Mouse (Mus musculus): ENCODE measurements around the gene Jakmip3. TPM values are rescaled to one million over a fixed set of nuclear protein-coding genes. Genes with fewer than 3 reads are reported as not detected.

Jakmip3 gene
- total RNA-seq (2021) = 10 to 100 TPM; 49.3 to 54.3 TPM

- DNase-seq = peak; percentile 66 to 71
Observed at GRCm38 (mm10) chr7:138940612-138941461, at the start of gene Jakmip3. Jakmip3 (plus strand) TSS chr7:138940730.

DNA sequence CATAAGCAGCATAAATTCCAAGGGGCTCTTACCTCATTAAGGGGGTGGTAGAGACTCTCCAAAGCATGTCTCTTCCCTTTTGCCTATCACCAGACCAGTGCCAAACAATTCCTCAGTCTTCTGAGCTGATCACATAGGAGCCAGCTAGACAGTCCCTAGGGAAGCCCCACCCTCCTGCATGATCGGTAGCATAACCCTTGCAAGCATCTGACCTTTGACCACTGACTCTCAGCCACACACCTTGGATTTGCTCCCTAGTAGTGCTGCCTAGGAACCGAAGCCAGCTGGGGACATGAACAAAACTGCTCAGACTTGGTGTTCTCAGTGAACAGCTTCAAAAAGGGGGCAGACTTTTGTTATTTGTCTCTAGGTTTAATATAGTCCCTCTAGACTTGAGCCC, 42.4 kb upstream of the Jakmip3 start:
- no peak for DNase-seq

- DNase-seq = no peak
Observed at GRCm38 (mm10) chr7:138898743-138899142, 41.8 kb upstream of the Jakmip3 start.

DNA sequence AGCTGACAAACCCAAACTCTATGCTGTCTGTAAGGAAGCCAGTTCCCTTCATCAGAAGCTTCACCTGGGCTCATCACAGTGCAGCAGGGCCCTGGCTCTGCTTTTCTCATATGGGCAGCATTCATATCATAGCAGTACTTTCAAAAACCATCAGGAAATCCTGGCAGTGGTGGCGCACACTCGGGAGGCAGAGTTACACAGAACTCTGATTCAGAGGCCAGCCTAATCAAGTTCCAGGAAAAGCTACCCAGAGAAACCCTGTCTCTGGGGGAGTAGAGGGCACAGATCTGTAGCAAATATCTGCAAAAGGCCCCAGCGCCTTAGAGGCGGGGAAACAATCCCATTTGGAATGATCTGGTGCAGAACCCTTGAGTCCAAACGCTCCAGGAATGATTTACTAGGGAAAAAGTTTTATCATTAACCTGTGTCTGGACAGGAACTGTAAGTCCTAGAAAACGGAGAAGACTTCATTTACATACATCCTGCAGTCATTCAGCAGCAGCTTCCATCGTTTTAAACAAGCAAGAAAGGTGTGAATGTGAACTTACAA, 36.6 kb upstream of the Jakmip3 start:
- DNase-seq = no peak

DNA sequence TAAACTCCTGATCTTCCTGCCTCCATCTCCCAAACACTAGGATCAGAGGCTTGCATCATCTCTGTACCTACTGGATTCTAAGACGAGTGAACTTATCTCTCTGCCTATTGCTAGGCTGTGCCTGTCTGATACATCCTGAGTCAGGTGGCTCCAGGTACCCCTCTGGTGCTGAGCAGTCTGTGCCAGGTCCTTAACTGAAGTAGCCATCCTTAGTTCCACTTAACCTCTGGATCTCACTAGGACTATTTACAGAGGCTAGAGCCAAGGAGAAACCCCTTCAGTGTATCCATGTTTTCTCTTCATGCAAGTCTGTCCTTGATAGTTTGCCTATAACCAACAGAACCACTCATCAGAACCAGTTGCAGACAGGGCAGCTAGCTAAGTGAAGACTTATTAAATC, 34.1 kb upstream of the Jakmip3 start:
- no peak for DNase-seq

DNA sequence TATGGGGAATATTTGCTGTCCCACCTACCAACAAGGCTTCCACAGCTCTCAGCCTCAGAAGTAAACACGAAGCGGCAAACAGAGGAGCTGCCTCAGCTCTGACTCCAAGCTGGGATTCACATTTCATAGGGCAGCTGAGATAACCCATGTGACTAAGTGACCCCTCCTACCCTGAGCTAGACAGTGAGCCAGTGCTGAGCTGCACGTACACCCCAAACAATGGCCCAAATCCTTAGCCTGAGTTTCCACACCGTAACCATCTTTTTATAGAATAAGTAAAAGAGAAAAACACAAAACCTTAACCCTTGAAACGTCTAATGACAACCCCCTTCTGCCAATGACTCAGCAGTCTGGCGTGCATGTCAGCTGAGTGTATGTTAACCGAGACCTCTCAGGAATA, 33.5 kb upstream of the Jakmip3 start:
- peak in 1 of 2 experiments; percentile 33 for DNase-seq

GRCm38 (mm10) chr7:138907976-138908375, 32.6 kb upstream of the Jakmip3 start:
- DNase-seq = no peak

DNA sequence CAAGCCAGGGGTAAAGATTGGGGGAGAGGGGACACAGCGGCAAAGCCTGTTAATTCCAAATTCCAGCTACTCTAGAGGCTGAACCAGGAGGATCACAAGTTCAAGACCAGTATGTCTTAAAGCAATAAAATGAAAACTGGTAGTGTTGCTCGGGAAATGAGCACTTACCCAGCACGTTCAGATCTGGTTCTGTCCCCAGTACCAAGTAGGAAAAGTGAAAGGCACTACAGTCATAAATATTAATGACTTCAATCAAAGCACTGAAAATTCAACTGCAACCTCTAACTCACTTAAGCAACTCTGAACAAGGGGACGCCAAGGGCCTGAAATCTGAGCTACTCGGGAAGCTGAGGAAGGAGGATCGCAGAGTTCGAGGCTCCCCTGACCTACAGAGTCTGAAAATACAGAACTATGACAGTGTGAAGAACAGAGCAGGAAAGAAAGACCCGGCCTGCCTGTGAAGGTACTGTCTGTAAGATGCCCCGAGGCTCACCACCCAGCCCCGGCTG, 31.7 kb upstream of the Jakmip3 start:
- DNase-seq = no peak

DNA sequence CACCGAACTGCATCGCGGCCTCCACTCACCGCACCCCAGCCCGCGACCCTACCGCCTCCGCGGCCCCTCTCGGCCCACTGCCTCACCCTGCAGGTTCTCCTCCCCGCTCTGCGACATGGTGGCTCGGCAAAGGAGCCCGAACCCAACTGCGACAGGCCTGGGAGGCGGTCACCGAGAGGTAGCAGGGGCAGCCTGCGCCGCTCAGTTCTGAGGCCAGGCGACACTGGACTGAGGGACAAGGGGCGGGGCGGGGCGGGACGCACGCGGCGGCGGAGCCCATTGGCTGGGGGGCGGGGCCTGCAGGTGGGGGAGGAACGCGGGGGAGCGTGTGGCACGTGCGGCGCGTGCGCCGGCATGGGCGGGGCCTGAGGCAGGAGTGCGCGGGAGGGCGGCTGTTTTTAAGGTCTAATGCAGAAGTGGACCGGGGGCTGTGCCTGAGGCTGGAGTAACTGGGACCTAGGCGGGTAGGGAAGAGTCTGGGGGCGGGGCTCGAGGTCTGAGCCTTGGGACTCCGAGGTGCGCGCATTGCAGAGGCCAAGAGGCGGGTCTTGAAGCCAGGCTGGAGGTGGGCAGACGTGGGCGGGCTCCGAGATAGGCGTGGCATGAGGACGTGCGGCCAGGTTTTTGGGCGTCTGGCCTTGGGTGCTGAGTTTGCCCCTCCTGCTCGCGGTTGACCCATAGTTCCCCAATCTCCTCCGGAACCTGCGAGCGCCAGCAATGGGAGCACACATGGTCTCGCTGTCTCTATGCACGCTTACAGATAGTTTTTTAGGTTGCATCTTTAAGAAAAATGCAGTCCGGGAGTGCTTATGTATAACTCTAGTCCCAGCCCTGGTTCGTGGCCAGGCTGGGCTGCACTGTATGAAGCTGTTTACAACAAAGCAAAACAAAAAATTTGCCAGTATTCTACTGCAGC, 31.0 kb upstream of the Jakmip3 start, which contains the start of gene Bnip3:
Gene Bnip3 (minus strand): TSS at position 243 of the 916 bp plus-strand sequence.
- DNase-seq = peak; percentile 80 to 83

DNA sequence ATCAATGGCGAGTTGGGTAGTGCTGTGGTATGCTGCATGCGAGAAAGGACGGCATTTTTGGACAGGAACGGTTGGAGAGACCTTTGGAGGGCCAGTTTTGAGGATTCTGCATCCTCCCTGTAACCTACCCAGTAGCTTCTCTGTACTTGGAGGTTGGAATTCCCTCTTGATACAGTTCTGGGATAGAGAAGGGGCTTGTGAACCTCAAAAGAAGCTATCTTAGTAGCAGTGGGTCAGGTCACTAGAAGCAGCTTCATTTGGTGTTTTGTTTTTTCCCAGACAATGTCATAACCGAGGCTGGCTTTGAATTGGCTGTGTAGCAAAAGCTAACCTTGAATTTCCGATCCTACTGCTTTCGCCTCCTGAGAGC, 30.4 kb upstream of the Jakmip3 start:
- no peak for DNase-seq

DNA sequence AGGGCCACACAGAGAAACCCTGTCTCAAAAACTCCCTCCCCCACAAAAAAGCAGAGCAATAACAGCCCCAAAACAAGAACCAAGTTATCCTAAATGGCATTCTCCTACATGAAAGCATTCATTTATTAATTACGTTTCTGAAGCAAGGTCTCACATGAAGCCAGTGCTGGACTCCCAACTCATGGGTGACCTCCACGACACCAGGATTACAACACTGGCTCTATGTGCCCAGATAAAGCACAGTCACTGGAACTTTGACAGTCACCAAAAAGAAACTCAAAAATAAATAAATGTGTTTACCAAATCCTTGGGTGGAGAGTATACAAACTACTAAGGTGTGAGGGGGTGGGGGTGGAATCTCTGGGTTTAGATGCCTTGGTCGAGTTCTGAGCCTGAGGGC, 26.9 kb upstream of the Jakmip3 start:
- no peak for DNase-seq

- DNase-seq = peak in 1 of 2 experiments; percentile 27
Observed at GRCm38 (mm10) chr7:138919156-138919944, 21.2 kb upstream of the Jakmip3 start.

DNA sequence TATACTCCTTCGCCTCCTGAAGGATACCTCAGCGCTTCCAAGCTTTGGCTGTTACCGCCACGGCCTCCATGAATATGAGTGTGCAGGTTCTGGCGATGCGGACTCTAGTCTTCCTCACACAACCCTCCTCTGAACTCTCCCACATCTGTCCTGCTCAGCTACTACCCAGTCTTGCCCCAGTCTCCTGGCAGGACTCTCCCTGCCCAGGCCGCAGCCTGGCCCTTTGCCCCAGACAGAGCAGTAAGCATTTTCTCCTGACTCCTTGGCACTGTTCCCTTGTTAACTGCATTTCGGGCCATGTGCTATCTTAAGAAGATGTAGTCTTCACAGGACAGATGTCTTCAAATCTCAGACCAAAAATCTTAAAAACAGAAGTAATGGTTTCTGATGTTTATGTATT, 18.9 kb upstream of the Jakmip3 start:
- no peak for DNase-seq

DNA sequence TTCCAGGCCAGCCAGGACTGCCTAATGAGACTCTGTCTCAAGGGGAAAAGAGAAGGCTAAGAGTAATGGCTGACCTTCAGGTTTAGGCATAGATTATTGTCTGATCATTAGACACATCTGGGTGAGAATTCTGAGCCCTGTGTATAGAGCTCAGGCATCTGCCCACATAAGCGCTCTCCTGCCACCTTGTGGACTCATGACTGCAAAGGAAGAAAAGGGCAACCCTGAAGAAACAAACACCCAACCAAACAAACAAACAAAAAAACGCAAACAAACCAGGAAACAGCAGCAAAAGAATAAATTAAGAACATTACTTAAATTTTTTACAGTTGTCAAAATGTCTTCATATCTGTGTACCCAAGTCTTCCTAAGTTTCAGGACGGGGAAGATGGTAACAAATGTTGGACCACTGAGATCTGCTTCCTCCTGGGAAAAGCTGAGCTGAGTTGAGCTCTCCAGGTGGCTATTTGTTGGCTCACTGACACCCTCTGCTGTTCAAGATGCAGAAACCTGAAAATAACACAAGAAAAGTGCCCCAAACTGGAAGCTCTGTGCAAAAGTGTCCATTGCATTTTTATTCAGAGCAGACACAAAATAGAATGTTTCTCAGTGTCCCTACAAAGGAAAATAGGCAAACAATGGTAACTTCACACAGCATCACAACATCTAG, 16.6 kb upstream of the Jakmip3 start:
- DNase-seq = no peak

GRCm38 (mm10) chr7:138928456-138928855, 12.1 kb upstream of the Jakmip3 start:
- no peak for DNase-seq

- DNase-seq = no peak
Observed at GRCm38 (mm10) chr7:138934523-138934922, 6.0 kb upstream of the Jakmip3 start.

GRCm38 (mm10) chr7:138938991-138939390, 1.5 kb upstream of the Jakmip3 start:
- DNase-seq = no peak

GRCm38 (mm10) chr7:138940256-138940611, 296 bp upstream of the Jakmip3 start:
- DNase-seq = peak in 1 of 2 experiments; percentile 65

DNA sequence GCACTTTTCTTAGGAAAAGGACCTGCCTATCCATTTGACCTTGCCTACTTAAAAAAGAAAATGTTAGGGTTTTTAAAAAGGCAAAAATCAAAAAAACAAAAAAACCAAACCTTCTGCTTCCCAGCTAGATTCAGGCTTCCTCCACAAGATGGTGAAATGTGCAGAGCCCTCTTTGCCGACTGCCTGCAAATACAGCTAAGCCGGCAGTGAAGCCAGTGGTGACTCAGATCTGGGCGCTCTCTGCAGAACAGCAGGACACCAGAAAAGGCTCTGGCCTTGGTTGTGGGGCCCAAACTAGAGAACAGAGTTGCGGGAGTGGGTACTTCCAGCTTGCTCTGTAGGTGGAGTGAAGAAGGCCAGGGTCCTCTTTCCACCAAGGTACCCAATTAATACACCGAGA, 1.0 kb downstream of the Jakmip3 start:
- DNase-seq = peak in 1 of 2 experiments; percentile 27

GRCm38 (mm10) chr7:138942301-138942700, 1.8 kb downstream of the Jakmip3 start:
- no peak for DNase-seq

DNA sequence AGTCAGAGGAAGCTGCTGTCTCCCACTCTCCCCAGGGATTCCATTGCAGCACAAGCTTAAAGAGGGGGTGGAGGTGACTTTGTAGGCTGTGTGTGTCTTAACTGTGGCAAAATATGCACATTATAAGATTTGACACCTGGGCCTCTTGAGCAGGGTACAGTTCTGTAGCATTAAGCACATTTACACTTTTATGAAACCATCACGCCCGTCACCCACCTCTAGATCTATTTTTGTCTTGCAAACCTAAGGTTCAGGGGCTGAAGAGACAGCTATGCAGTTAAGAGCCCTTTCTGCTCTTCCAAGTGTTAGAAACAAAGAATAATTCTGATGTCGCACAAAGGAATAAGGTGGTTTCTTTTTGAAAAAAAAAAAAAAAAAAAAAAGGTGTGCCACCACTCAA, 5.1 kb downstream of the Jakmip3 start:
- no peak for DNase-seq
